Mouse (Mus musculus) embryo, embryonic 11 days (tissue): ENCODE data around the gene St6galnac1.
"Not testable (repeated sequence)": the region's sequence is repeated elsewhere in the genome, so short reads cannot be mapped to it uniquely, and the experiment has no call there.

ENCODE experiments used
- DNase-seq: peaks from one replicate; pipeline ENCODE4 v3.0.0-alpha.2; 2015

St6galnac1 gene

GRCm38 (mm10) chr11:116775407-116775806 lies at the start of gene St6galnac1:
TSS of gene St6galnac1 (minus strand) at chr11:116775507.
- no peak for DNase-seq

- DNase-seq = not testable (repeated sequence)
Measured at GRCm38 (mm10) chr11:116823885-116824284, 48.6 kb upstream of the St6galnac1 start.

GRCm38 (mm10) chr11:116823255-116823654 lies 47.9 kb upstream of the St6galnac1 start:
- DNase-seq = no peak

- DNase-seq = no peak
Measured at GRCm38 (mm10) chr11:116822626-116823025, 47.3 kb upstream of the St6galnac1 start.

- DNase-seq = no peak
Measured at GRCm38 (mm10) chr11:116822215-116822614, 46.9 kb upstream of the St6galnac1 start.

GRCm38 (mm10) chr11:116821057-116821940 lies 46.0 kb upstream of the St6galnac1 start:
- DNase-seq = no peak

GRCm38 (mm10) chr11:116819932-116820593 lies 44.8 kb upstream of the St6galnac1 start:
- DNase-seq = no peak

GRCm38 (mm10) chr11:116818722-116819121 lies 43.4 kb upstream of the St6galnac1 start:
- no peak for DNase-seq

- DNase-seq = no peak
Measured at GRCm38 (mm10) chr11:116817567-116817966, 42.3 kb upstream of the St6galnac1 start.

- DNase-seq = no peak
Measured at GRCm38 (mm10) chr11:116816769-116817168, 41.5 kb upstream of the St6galnac1 start.

GRCm38 (mm10) chr11:116814884-116815415 lies 39.6 kb upstream of the St6galnac1 start:
- DNase-seq = no peak

- peak; percentile 83 for DNase-seq
Measured at GRCm38 (mm10) chr11:116814076-116814883, 39.0 kb upstream of the St6galnac1 start.

GRCm38 (mm10) chr11:116813610-116814009 lies 38.3 kb upstream of the St6galnac1 start:
- DNase-seq = no peak

- DNase-seq = peak; percentile 80
Measured at GRCm38 (mm10) chr11:116812793-116813529, 37.7 kb upstream of the St6galnac1 start.

GRCm38 (mm10) chr11:116810983-116811901 lies 35.9 kb upstream of the St6galnac1 start:
- DNase-seq = peak; percentile 91

GRCm38 (mm10) chr11:116810528-116810927 lies 35.2 kb upstream of the St6galnac1 start:
- no peak for DNase-seq

- no peak for DNase-seq
Measured at GRCm38 (mm10) chr11:116809520-116809919, 34.2 kb upstream of the St6galnac1 start.

GRCm38 (mm10) chr11:116808811-116809395 lies 33.6 kb upstream of the St6galnac1 start:
- DNase-seq = no peak

GRCm38 (mm10) chr11:116807938-116808606 lies 32.8 kb upstream of the St6galnac1 start:
- DNase-seq = peak; percentile 89

GRCm38 (mm10) chr11:116807526-116807925 lies 32.2 kb upstream of the St6galnac1 start:
- DNase-seq = no peak
